ENCODE assay signal across 8 mouse cellular contexts in genomic region chr1:132982728-132983127, GRCm38 (mm10). TPM values are rescaled to one million over a fixed set of nuclear protein-coding genes. Genes with fewer than 3 reads are reported as not detected.
A peak's percentile ranks its signal among the peaks of the same experiment; 100 is the strongest.
DNase-seq lines count a peak whose midpoint lies in the region; ATAC-seq lines count a peak whose summit lies in the region.

No protein-coding gene starts in this region.

- no peak overlapping the region for H3K27ac ChIP-seq in kidney, embryonic 15.5 days
- H3K27ac ChIP-seq in embryonic facial prominence, embryonic 11.5 days (replicated peaks; ENCODE audit: low read depth, low read length): no peak overlapping the region

- no peak for ATAC-seq in kidney, embryonic 15.5 days (replicated peaks; ENCODE audit: low FRiP score)
- ATAC-seq in embryonic facial prominence, embryonic 11.5 days (replicated peaks; ENCODE audit: insufficient number of reproducible peaks, low FRiP score, low TSS enrichment, low read depth): no peak
- ATAC-seq in megakaryocyte-erythroid progenitor cell, adult 5-6 weeks (replicated peaks; ENCODE audit: low FRiP score, low TSS enrichment, poor library complexity, severe bottlenecking): peak; percentile 72

- no peaks in the 10 kb centered on the region for H3K9me3 ChIP-seq in kidney, embryonic 15.5 days (replicated peaks)
- no peaks in the 10 kb centered on the region for H3K9me3 ChIP-seq in embryonic facial prominence, embryonic 11.5 days (replicated peaks; ENCODE audit: control insufficient read depth, low read length)

- no peak overlapping the region for H3K9ac ChIP-seq in kidney, embryonic 15.5 days
- no peak overlapping the region for H3K9ac ChIP-seq in embryonic facial prominence, embryonic 11.5 days (replicated peaks; ENCODE audit: low read length)

- peak; percentile 15 for DNase-seq in kidney, adult 11 months
- DNase-seq in adrenal gland, postnatal 36 days: peak; percentile 49 to 72
- peak; percentile 67 for DNase-seq in embryonic facial prominence, embryonic 11.5 days (ENCODE audit: low spot score)
- peak; percentile 79 for DNase-seq in heart, postnatal 4 days
- peak; percentile 40 for DNase-seq in layer of hippocampus, adult 9-10 months (ENCODE audit: low spot score)
- peak; percentile 84 for DNase-seq in right cerebral cortex, postnatal 4 days

- no peaks in the 10 kb centered on the region for H3K27me3 ChIP-seq in kidney, embryonic 15.5 days
- H3K27me3 ChIP-seq in embryonic facial prominence, embryonic 11.5 days (ENCODE audit: control insufficient read depth, insufficient read depth, low read length): no peaks in the 10 kb centered on the region

- no peak overlapping the region for H3K4me3 ChIP-seq in kidney, embryonic 15.5 days (replicated peaks)
- no peak overlapping the region for H3K4me3 ChIP-seq in embryonic facial prominence, embryonic 11.5 days (ENCODE audit: low read depth, low read length)

- H3K4me1 ChIP-seq in kidney, embryonic 15.5 days: no peaks in the 10 kb centered on the region
- no peaks in the 10 kb centered on the region for H3K4me1 ChIP-seq in embryonic facial prominence, embryonic 11.5 days (ENCODE audit: control insufficient read depth, insufficient read depth, low read length)

- WGBS in kidney, embryonic 15.5 days: 65% methylated on average over 7 of the region's 7 CpGs
- WGBS in embryonic facial prominence, embryonic 11.5 days: 58% methylated on average over 7 of the region's 7 CpGs

- peaks cover 65% of the 10 kb centered on the region for H3K36me3 ChIP-seq in kidney, embryonic 15.5 days
- no peaks in the 10 kb centered on the region; the same call in 1 of the 2 replicates for H3K36me3 ChIP-seq in embryonic facial prominence, embryonic 11.5 days (replicated peaks; ENCODE audit: control insufficient read depth, insufficient read depth, low read depth, low read length)

- H3K4me2 ChIP-seq in kidney, embryonic 15.5 days: no peak overlapping the region
- no peak overlapping the region for H3K4me2 ChIP-seq in embryonic facial prominence, embryonic 11.5 days (ENCODE audit: low read depth, low read length)

RNA-seq across cellular contexts. Expression of gene Mdm4, which starts 47.6 kb away (rescaled TPM):
- polyA plus RNA-seq in kidney, embryonic 15.5 days (2015; fragmentation: Nextera tagmentation; extraction: Ambion mirVana): 32.4 and 32.6 TPM in 2 replicates
- total RNA-seq in adrenal gland, postnatal 36 days (2021): 10 to 100 TPM; 66.4 to 83.1 TPM
- 33.7 and 35.7 TPM in 2 replicates for polyA plus RNA-seq in embryonic facial prominence, embryonic 11.5 days (2014; fragmentation: Nextera tagmentation; extraction: Ambion mirVana)
- total RNA-seq in heart, postnatal 4 days (2021): 10 to 100 TPM; 55.1 to 59.8 TPM
- total RNA-seq in megakaryocyte-erythroid progenitor cell, adult 5-6 weeks (2014; fragmentation: Nextera tagmentation): 126 and 190 TPM in 2 replicates
- 110 and 145 TPM in 2 replicates for total RNA-seq in megakaryocyte-erythroid progenitor cell, adult 5-6 weeks (2017)

Comparison
In these comparisons a context has a peak if more than half of its experiments do, and no peak if none do; other contexts are left out.
1. DNase-seq: peak in every context shown above with its lines; median percentile 84 in right cerebral cortex, postnatal 4 days; 79 in heart, postnatal 4 days; 67 in embryonic facial prominence, embryonic 11.5 days; 60 in adrenal gland, postnatal 36 days; 40 in layer of hippocampus, adult 9-10 months; 15 in kidney, adult 11 months.